Mouse (Mus musculus): Measurements from ENCODE around the gene Gm17542.
A peak's percentile ranks its signal among the peaks of the same experiment; 100 is the strongest.
"Not testable (repeated sequence)": the region's sequence is repeated elsewhere in the genome, so short reads cannot be mapped to it uniquely, and the experiment has no call there.

Gene Gm17542

DNA sequence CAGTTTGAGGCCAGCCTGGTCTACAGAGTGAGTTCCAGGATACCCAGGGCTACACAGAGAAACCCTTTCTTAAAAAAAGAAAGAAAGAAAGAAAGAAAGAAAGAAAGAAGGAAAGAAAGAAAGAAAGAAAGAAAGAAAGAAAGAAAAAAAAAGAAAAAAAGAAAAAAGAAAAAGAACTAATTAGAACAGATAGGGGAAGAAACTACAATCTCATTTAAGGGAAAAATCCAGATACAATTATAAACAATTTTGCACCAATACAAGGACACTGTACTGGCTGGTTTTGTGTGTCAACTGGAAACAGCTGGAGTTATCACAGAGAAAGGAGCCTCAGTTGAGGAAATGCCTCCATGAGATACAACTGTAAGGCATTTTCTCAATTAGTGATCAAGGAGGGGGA, at the start of gene Gm17542:
TSS of gene Gm17542 (minus strand) at position 101 of the 400 bp plus-strand sequence.
- DNase-seq (ENCODE audit: low spot score), result not testable (repeated sequence)

DNA sequence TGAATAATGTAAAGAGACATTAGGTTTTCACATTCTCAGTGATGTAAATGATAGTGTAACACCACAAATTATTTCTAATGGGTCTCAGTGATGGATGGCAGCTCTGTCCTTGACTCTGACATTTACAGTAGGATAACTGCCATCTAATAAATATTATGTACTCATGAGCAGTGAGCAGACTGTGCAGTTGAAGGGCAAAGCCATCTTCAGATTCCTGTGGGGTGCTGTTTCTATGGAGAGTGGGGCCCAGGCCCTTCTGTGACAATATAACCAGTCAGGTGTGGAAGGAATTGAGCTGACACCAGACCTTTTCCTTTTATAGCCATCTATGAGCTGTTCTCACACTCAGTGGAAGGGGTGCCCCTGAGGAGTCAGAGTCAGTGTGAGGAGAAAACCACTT, 21.8 kb upstream of the Gm17542 start:
- no peak for DNase-seq (ENCODE audit: low spot score)

DNA sequence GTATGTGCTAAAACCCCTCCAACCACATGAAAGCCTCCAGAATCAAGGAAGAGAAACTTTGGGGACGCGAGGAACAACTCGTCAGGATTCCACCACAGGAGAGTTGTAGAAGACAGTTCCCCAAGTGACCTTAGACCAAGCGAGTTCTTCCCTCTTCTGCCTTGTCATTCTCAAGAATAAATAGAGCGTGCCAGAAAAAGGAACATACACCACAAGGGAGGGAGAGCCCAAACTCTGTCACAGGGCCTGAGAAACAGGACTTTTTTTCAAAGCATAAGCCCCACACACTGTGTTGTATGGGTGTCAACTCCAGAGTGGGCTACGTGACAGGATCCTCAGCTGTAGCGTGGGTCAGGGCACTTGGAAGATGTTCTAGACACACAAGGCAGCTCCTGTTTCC, 20.1 kb upstream of the Gm17542 start:
- no peak for DNase-seq (ENCODE audit: low spot score)

DNA sequence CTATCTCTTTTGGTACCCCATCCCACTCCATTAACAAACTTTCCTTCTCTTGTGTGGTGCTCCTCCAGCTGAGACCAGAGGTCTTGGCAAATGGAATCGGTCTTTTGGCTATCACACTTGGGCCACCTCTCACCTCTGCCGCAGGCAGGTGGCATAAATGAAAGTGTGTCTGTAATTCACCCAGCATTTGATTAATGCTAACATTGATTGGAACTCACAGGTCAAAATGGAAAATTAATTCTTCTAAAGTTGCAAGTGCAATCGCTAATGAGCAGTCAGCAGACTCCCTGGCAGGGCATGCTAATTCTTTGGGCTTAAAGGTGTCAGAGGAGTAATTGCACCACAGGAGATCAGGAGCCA, 3.2 kb downstream of the Gm17542 start:
- no peak for DNase-seq (ENCODE audit: low spot score)

DNA sequence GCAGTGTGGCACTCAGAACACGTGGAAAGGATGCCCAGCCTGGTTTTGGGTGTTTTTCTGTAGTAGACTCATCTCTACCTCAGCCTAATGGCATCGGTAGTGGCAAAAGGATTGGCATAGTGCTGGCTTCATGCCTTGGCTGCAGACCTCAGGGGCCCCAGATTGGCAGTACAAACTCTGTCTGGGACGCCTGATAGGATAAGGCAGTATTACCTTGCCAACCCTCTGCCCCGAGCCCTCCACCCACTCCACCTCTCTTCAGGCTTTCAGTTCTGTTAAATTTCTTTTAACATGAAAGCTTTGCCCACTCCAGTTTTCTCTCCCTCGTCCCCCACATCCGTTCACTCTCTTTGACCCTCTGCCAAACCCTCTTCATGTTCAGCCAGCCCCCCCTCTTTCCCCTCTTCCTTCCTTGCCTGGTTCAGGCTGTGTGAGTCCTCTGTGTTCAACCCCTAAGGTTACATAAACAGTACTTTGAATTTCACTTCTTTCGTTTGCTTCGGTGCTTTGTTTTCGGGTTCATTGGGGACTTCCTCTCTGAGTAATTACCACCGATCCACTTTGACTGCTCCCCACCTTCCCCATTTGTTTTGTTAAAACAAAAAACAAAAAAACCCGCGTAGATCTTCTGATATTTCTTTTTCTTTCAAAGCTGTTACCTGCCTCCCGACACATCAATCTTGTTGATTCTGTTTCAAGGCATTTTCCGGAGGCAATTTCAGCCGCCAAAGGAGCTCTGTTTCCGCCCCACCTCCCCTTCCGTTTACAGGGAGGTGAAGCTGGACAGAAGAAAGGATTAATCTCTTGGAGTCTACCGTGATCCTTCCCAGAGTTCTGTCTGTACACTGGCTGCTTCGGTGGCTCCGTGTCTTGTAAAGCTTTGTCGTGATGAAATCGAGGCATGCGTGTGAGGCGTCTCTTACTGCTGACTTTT, 3.9 kb downstream of the Gm17542 start:
- DNase-seq (ENCODE audit: low spot score), result no peak

DNA sequence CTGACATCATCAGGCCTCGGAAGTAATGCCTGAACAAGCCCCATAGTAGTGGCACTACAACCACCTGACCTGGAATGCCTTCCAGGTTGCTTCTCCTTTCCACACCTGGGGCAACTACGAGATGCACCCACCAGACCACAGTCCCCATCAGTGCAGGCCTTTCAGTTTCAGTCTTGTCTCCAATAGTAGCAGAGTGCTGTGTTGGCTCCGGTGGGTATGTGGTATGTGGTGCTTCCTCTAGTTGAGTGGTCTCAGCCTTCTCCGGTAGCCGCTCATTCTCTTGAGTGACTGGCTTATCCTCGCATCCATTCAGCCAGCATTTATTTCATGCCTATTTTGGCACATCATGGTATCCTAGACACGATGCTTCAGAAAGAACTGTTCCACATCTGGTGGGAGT, 4.8 kb downstream of the Gm17542 start:
- DNase-seq (ENCODE audit: low spot score), result no peak

DNA sequence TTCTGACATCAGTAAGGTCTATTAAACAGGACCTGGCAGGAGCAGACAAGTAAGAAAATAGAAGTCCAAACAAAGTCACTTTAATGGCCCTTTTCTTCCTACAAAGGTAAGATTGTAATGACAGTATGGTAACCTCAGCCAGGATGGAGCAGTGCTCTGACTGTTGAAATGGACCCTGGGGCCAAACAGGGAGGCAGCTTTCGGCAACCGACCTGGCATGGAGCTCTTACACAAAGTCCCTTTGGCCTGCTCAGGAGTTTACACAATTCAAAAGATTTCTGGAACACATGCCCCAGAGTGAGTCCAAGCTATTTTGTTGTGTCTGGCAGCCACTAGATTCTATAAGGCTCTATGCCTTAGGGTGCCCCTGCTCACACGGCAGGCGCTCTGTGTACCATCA, 9.0 kb downstream of the Gm17542 start:
- DNase-seq (ENCODE audit: low spot score), result no peak

DNA sequence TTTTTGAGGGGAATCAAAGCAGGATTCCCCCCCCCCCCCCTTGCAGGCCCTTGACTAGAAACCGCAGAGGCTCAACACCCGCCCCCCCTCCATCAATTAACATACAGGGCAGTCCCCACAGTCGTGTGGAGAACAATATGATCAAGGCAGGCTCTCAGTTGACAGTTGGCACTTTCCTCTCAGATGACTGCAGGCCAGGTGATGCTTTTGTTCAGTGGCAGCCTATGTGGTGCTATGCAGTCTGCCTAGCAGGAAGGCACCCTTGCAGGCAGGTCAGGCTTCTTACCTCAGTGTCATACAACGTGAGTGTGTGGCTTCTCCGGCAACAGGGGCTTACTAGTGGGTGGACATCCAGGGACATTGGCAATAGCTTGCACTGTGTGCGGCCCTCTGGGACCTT, 17.4 kb downstream of the Gm17542 start:
- DNase-seq (ENCODE audit: low spot score), result no peak

DNA sequence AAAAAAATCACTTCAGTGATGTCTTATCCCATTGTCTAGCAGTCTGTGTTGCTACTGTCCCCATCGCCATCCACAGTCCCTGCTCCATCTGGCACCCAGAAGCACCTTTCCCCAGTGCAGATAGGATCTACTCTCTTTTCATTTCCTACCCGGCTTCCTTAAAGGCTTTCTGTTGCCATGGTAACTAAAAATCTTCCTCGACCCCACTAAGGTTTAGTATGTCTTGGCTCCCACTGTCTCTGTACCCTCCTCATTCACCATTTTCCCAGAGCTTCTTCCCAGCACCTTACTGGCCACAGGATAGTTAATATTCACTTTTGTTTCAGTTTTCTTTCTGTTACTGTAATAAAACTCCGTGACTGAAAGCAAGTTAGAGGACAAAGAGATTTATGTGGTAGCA, 17.9 kb downstream of the Gm17542 start:
- DNase-seq (ENCODE audit: low spot score), result no peak

DNA sequence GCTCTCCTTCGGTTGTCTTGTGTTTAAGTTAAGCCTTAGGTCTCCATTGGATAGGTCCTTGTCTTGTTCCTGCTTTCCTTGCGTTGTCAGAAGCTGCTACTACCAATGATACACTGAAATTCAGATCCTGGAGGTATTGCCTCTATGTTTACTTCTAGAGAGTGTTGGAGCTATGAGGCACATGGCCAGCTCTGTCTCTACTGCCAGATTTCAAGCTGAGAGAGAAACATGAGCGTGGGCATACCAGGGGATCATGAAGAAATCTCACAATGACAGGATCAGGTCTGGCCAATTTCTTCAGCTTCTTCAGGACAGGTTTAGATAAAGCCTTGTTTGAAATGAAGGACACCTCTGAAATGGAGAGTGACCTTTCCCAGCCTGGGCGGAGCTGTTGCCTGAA, 19.1 kb downstream of the Gm17542 start:
- DNase-seq (ENCODE audit: low spot score), result no peak

DNA sequence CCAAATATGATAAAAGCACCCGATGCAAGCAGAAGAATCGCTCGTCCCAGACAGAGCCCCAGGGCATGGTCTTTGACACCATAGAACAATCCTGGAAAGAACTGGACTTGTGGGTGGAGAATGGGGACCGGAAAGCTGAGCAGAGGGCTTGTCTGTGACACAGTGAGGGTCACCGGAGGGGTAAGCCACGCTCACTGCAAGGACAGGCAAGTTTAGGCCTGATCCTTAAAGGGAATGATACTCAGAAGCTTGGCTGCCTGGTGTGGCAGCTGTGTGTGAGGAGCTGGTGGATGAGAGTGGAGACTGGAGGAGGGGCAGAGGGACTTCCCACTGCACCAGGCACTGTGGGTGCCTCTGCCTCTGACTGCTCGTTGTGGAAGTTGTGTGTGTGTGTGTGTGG, 27.0 kb downstream of the Gm17542 start:
- DNase-seq (ENCODE audit: low spot score), result no peak

DNA sequence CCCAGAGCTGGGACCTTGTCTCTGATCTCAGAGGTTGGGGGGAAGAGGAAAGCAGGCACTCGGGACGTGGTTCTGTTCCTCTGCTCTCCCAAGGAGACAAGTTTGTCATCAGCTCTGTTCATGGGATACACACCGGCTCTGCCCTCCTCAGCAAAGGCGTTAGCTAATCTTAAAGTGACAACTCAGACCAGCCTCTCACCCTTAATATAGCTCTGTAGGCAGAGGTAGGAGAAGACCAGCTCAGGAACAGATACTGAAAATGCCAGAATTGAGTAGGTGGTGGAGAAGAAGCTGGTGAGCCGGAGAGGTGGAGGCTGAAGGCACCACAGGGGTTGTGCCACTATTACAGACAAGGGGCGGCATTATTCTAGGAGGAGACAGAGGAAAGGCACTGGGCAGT, 38.7 kb downstream of the Gm17542 start:
- no peak for DNase-seq (ENCODE audit: low spot score)

DNA sequence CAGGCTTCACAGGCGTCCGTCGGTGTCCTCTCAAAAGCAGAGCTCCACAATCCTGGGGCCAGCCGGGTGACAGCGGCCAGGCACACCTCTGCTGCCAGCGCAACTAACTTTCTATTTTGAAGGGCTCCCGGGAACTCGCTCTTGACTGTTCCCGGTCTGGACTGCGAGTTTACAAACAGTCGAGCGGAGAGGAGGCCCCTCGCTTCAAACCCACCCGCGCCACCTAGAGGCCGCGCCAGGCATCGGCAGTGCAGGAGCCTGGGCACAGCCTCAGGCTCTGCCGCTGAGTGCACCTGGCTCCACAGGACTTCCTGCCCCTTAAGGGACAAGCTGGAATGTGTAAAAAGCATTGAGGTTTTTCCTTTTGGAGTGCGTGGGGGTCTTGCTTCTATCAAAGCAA, 42.5 kb downstream of the Gm17542 start, which contains the start of gene Edar:
TSS of gene Edar (minus strand) at position 122 of the 400 bp plus-strand sequence.
- peak; percentile 52 for DNase-seq (ENCODE audit: low spot score)

DNA sequence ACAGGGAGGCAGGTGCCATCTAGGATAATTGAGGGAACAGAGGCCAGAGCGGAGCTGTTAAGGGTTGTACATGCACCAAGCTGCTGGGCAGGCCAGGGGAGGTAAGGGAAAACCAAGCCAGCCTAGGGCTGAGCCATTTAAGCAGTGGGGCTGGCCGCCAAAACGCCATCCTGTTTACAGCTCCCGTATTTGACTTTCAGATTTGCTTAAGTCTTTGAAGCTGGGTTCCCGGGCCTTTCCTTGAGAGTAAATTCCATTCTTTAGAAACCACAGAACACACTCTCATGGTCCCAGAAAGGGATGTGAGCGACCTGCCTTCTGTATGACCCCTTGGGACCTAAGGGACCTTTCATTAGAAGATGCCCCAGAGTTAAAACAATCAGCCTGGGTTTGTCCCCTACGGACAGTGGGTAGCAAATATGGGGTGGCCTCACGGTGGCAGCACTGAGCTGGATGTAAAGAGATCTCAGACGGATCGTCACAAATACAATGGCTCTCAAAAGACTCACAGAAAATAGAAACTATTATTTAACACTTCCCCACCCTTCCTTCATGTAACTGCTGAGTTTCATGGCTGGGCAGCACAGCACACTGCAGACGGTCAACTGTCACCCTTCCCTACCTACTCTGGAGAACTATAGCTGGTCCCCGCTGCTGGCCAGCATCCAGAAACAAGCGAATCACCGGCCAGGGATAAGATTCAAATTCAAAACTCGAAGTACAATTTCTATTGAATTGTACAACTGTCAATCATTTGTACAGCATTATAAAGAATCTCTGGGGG, 44.5 kb downstream of the Gm17542 start:
- DNase-seq (ENCODE audit: low spot score), result peak; percentile 29

DNA sequence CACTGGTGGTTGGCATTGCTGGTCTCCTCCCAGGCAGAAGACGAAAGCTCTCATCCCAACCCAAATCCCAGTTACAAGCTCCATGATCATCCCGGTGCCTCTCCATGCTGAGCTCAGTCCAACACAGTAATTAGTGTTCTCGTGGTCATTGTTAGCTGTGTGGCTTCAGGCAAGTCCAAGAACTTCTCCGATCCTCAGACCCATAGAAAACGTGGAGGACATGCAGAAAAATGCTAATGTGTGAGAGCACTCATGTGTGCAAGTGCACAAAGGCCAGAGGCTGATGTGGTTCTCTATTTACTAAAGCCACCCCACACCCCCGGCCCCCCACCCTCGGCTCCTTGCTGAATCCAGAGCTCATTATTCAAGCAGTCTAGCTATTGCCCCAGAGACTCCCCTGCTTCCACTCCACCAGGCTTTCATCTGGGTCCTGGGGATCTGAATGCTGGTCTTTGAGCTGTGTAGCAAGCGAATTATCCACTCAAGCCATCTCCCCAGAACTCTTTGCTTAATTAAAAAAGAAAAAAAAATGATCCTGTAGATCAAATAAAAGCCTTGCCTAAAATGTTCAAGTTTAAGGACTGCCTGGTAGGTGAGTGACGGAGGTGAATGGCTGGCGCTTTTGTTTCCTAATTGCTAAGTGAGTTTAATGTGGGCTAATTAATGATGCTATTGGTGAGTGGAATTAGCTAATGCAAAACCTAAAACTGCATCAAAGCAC, 45.3 kb downstream of the Gm17542 start:
- no peak for DNase-seq (ENCODE audit: low spot score)

DNA sequence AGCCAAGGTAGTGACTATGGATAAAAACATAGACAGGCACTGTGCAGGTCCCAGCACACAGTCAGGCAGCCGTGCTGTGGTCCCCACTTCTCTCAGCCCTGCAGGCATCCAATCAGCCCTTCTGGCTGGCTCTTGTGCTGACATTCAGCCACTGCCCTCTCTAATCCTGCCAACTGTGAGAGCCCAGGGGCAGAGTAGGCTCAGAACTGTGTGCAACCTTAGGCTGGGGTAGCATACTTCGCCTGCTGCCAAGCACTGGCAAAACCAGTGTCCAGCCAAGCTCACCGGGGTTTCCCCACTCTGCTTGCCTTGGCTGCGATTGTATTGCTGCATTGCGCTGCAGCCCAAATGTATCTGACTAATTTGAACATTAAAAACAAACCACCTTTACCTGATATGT, 54.1 kb downstream of the Gm17542 start:
- no peak for DNase-seq (ENCODE audit: low spot score)
